Mouse (Mus musculus) megakaryocyte, embryonic 14.5 days (primary cell): ENCODE data around the gene Ddx19b. TPM values are rescaled to one million over a fixed set of nuclear protein-coding genes. Genes with fewer than 3 reads are reported as not detected.
"Not testable (repeated sequence)": the region's sequence is repeated elsewhere in the genome, so short reads cannot be mapped to it uniquely, and the experiment has no call there.

Source experiments
- H3K27me3 ChIP-seq: replicated peaks from 2 replicates; pipeline ENCODE3; 2012; ENCODE audit warnings: inconsistent platforms
- H3K36me3 ChIP-seq: replicated peaks from 2 replicates; pipeline ENCODE3; 2012; ENCODE audit warnings: low read length, inconsistent platforms, mixed read lengths
- H3K4me1 ChIP-seq: 2 replicates; pipeline ENCODE4 v1.6.1; 2012; ENCODE audit warnings: inconsistent platforms
- H3K4me3 ChIP-seq: replicated peaks from 2 replicates; pipeline ENCODE3; 2012; ENCODE audit warnings: moderate library complexity, mild to moderate bottlenecking, inconsistent platforms
- H3K9me3 ChIP-seq: 2 replicates; pipeline ENCODE4 v1.6.1; 2012; ENCODE audit warnings: inconsistent platforms
- FLI1 ChIP-seq: IDR thresholded peaks from 2 replicates; pipeline ENCODE4 v1.6.1; 2012; ENCODE audit warnings: low read length, inconsistent platforms, mixed read lengths
- GATA1 ChIP-seq: IDR thresholded peaks from 3 replicates; pipeline ENCODE4 v1.6.1; 2012; ENCODE audit warnings: mixed read lengths, low read length, inconsistent platforms, borderline replicate concordance
- polyA plus RNA-seq: library from polyadenylated mRNA; stranded (reverse); fragments of >175 nt; gene quantifications from 2 replicates; pipeline ENCODE4 v1.2.3, GENCODE M21; 2012; ENCODE audit warnings: low replicate concordance; ENCODE audit not compliant: insufficient read depth

Gene Ddx19b
- polyA plus RNA-seq, 1 experiment = 1.1 TPM

- Histone ChIP-seq H3K9me3 (no peaks in the 10 kb centered on the region), H3K4me1 (peaks cover 42% of the 10 kb centered on the region), H3K27me3 (no peaks in the 10 kb centered on the region), H3K4me3 (no peak overlapping the region), H3K36me3 (peaks cover 99% of the 10 kb centered on the region)
- no peak for TF ChIP-seq GATA1
- no peak for TF ChIP-seq FLI1
Observed at GRCm38 (mm10) chr8:110967326-110967725, 64.2 kb downstream of the Ddx19b start.

GRCm38 (mm10) chr8:110966586-110966985, 65.0 kb downstream of the Ddx19b start:
- H3K27me3 ChIP-seq = no peaks in the 10 kb centered on the region
- no peaks in the 10 kb centered on the region for H3K9me3 ChIP-seq
- peaks cover 45% of the 10 kb centered on the region for H3K4me1 ChIP-seq
- H3K36me3 ChIP-seq = peaks cover 99% of the 10 kb centered on the region
- no peak for TF ChIP-seq GATA1
- no peak for TF ChIP-seq FLI1
- no peak overlapping the region for H3K4me3 ChIP-seq

GRCm38 (mm10) chr8:110965594-110965993, 66.0 kb downstream of the Ddx19b start:
- H3K4me3 ChIP-seq = no peak overlapping the region
- H3K9me3 ChIP-seq = no peaks in the 10 kb centered on the region
- TF ChIP-seq GATA1 (no peak), FLI1 (no peak)
- peaks cover 98% of the 10 kb centered on the region for H3K36me3 ChIP-seq
- H3K27me3 ChIP-seq = no peaks in the 10 kb centered on the region
- peaks cover 40% of the 10 kb centered on the region for H3K4me1 ChIP-seq

- TF ChIP-seq GATA1 = no peak
- TF ChIP-seq FLI1 = no peak
- no peaks in the 10 kb centered on the region for H3K9me3 ChIP-seq
- H3K27me3 ChIP-seq = no peaks in the 10 kb centered on the region
- H3K36me3 ChIP-seq = peaks cover 98% of the 10 kb centered on the region
- H3K4me1 ChIP-seq = peaks cover 39% of the 10 kb centered on the region
- no peak overlapping the region for H3K4me3 ChIP-seq
Observed at GRCm38 (mm10) chr8:110964666-110965065, 66.9 kb downstream of the Ddx19b start.

GRCm38 (mm10) chr8:110963051-110963450, 68.5 kb downstream of the Ddx19b start:
- Histone ChIP-seq H3K4me3 (no peak overlapping the region), H3K4me1 (peaks cover 41% of the 10 kb centered on the region), H3K36me3 (peaks cover 98% of the 10 kb centered on the region), H3K27me3 (no peaks in the 10 kb centered on the region), H3K9me3 (no peaks in the 10 kb centered on the region)
- TF ChIP-seq FLI1 (no peak), GATA1 (no peak)

- TF ChIP-seq GATA1 (no peak), FLI1 (no peak)
- H3K4me1 ChIP-seq = peaks cover 42% of the 10 kb centered on the region
- no peak overlapping the region for H3K4me3 ChIP-seq
- H3K27me3 ChIP-seq = no peaks in the 10 kb centered on the region
- no peaks in the 10 kb centered on the region for H3K9me3 ChIP-seq
- H3K36me3 ChIP-seq = peaks cover 98% of the 10 kb centered on the region
Observed at GRCm38 (mm10) chr8:110959906-110960305, 71.6 kb downstream of the Ddx19b start.

- Histone ChIP-seq H3K36me3 (peaks cover 98% of the 10 kb centered on the region), H3K9me3 (peaks cover 1% of the 10 kb centered on the region), H3K4me3 (no peak overlapping the region), H3K4me1 (peaks cover 42% of the 10 kb centered on the region), H3K27me3 (no peaks in the 10 kb centered on the region)
- TF ChIP-seq FLI1 (no peak), GATA1 (no peak)
Observed at GRCm38 (mm10) chr8:110959071-110959780, 72.3 kb downstream of the Ddx19b start.

GRCm38 (mm10) chr8:110958553-110958952, 73.0 kb downstream of the Ddx19b start:
- Histone ChIP-seq H3K36me3 (peaks cover 98% of the 10 kb centered on the region), H3K4me1 (peaks cover 47% of the 10 kb centered on the region)
- H3K9me3 ChIP-seq = not testable (repeated sequence)

GRCm38 (mm10) chr8:110958135-110958534, 73.4 kb downstream of the Ddx19b start:
- no peak overlapping the region for H3K4me3 ChIP-seq
- H3K27me3 ChIP-seq = no peaks in the 10 kb centered on the region
- H3K4me1 ChIP-seq = peaks cover 48% of the 10 kb centered on the region
- TF ChIP-seq GATA1 (no peak), FLI1 (no peak)
- H3K36me3 ChIP-seq = peaks cover 98% of the 10 kb centered on the region
- H3K9me3 ChIP-seq = peaks cover 9% of the 10 kb centered on the region

More at GRCm38 (mm10) chr8:110958553-110958952, 73.0 kb downstream of the Ddx19b start:
- not testable (repeated sequence) for H3K4me3 ChIP-seq, H3K27me3 ChIP-seq

GRCm38 (mm10) chr8:110957471-110957870, 74.1 kb downstream of the Ddx19b start:
- TF ChIP-seq GATA1 = no peak
- no peak for TF ChIP-seq FLI1
- Histone ChIP-seq H3K27me3 (no peaks in the 10 kb centered on the region), H3K9me3 (peaks cover 9% of the 10 kb centered on the region), H3K36me3 (peaks cover 98% of the 10 kb centered on the region), H3K4me1 (peaks cover 45% of the 10 kb centered on the region), H3K4me3 (no peak overlapping the region)
